Mouse (Mus musculus) liver, adult 2 months (tissue): ENCODE results near the gene Tmem131. TPM values are rescaled to one million over a fixed set of nuclear protein-coding genes. Genes with fewer than 3 reads are reported as not detected.

Experiments used
- DNase-seq: peaks from one replicate; pipeline ENCODE4 v3.0.0-alpha.2; 2011; ENCODE audit warnings: low read depth, low spot score; ENCODE audit errors: extremely low read depth
- H3K27ac ChIP-seq: fragments of 200-500 bp; replicated peaks from 2 replicates; pipeline ENCODE4 v1.5.1; 2012; ENCODE audit warnings: low read depth, mild to moderate bottlenecking, control low read depth, inconsistent platforms, low read length; ENCODE audit not compliant: insufficient read depth
- H3K27me3 ChIP-seq: fragments of 200-500 bp; 2 replicates; pipeline ENCODE4 v1.6.1; 2012; ENCODE audit warnings: mild to moderate bottlenecking, moderate library complexity, low read length, inconsistent platforms; ENCODE audit not compliant: control insufficient read depth, insufficient read depth
- H3K36me3 ChIP-seq: fragments of 200-500 bp; 2 replicates; pipeline ENCODE4 v1.6.1; 2012; ENCODE audit warnings: low read length, inconsistent platforms; ENCODE audit not compliant: control insufficient read depth, insufficient read depth
- H3K4me1 ChIP-seq: fragments of 200-500 bp; 2 replicates; pipeline ENCODE4 v1.6.1; 2011; ENCODE audit warnings: low read length; ENCODE audit not compliant: control insufficient read depth, insufficient read depth
- H3K4me3 ChIP-seq: fragments of 200-500 bp; 2 replicates; pipeline ENCODE4 v1.5.1; 2011; ENCODE audit warnings: low read depth, mild to moderate bottlenecking, control low read depth, low read length, moderate library complexity; ENCODE audit not compliant: insufficient read depth
- H3K79me2 ChIP-seq: fragments of 200-500 bp; 2 replicates; pipeline ENCODE4 v1.6.1; 2012; ENCODE audit warnings: inconsistent platforms, mild to moderate bottlenecking, low read length, moderate library complexity; ENCODE audit not compliant: control insufficient read depth, insufficient read depth
- H3K9ac ChIP-seq: fragments of 200-500 bp; 2 replicates; pipeline ENCODE4 v1.6.1; 2012; ENCODE audit warnings: low read depth, mild to moderate bottlenecking, control low read depth, inconsistent platforms, low read length
- CTCF ChIP-seq: fragments of 200-500 bp; IDR thresholded peaks from 2 replicates; pipeline ENCODE4 v1.5.1; 2011; ENCODE audit warnings: low read depth, low read length, control low read depth
- POLR2A ChIP-seq: fragments of 200-500 bp; IDR thresholded peaks from 2 replicates; pipeline ENCODE4 v1.6.1; 2011; ENCODE audit warnings: low read length, control low read depth; ENCODE audit not compliant: insufficient read depth; ENCODE audit errors: extremely low read depth
- WGBS: fragments of 180-500 bp; shearing (Covaris S2); methylation state at CpG from one replicate; pipeline ENCODE4 v1.1.7; 2018; 5-methylcytosine and 5-hydroxymethylcytosine counted together
- polyA plus RNA-seq: library from polyadenylated mRNA; depleted of rRNA; stranded (reverse); fragments of >200 nt; gene quantifications from 2 replicates; pipeline ENCODE4 v1.2.3, GENCODE M21; 2012
- total RNA-seq: library from RNA; depleted of rRNA; stranded (reverse); fragments of >200 nt; gene quantifications from 2 replicates; pipeline ENCODE4 v1.2.3, GENCODE M21; 2014

The Tmem131 gene
- total and polyA plus RNA-seq, 2 experiments, result 6.3 to 10.2 TPM

- Histone ChIP-seq H3K36me3 (no peaks in the 10 kb centered on the region), H3K79me2 (no peaks in the 10 kb centered on the region), H3K9ac (no peak overlapping the region), H3K27ac (no peak overlapping the region), H3K27me3 (no peaks in the 10 kb centered on the region), H3K4me1 (no peaks in the 10 kb centered on the region), H3K4me3 (no peak overlapping the region)
- TF ChIP-seq POLR2A (no peak), CTCF (no peak)
- no peak for DNase-seq
- 87% methylated on average over 8 of the region's 8 CpGs for WGBS
Observed at GRCm38 (mm10) chr1:36761061-36761460, 182.4 kb downstream of the Tmem131 start.

GRCm38 (mm10) chr1:36760401-36760800 lies 183.1 kb downstream of the Tmem131 start:
- TF ChIP-seq CTCF (no peak), POLR2A (no peak)
- 88% methylated on average over 9 of the region's 9 CpGs for WGBS

GRCm38 (mm10) chr1:36759076-36759475 lies 184.4 kb downstream of the Tmem131 start:
- Histone ChIP-seq H3K4me3 (no peak overlapping the region), H3K9ac (no peak overlapping the region), H3K79me2 (no peaks in the 10 kb centered on the region), H3K27ac (no peak overlapping the region), H3K27me3 (no peaks in the 10 kb centered on the region), H3K4me1 (no peaks in the 10 kb centered on the region), H3K36me3 (no peaks in the 10 kb centered on the region)
- no peak for DNase-seq
- 92% methylated on average over 18 of the region's 18 CpGs for WGBS
- no peak for TF ChIP-seq POLR2A
- no peak for TF ChIP-seq CTCF

More at GRCm38 (mm10) chr1:36760401-36760800, 183.1 kb downstream of the Tmem131 start:
- Histone ChIP-seq H3K27me3 (no peaks in the 10 kb centered on the region), H3K79me2 (no peaks in the 10 kb centered on the region), H3K36me3 (no peaks in the 10 kb centered on the region), H3K4me3 (no peak overlapping the region), H3K27ac (no peak overlapping the region), H3K4me1 (no peaks in the 10 kb centered on the region), H3K9ac (no peak overlapping the region)
- DNase-seq, result no peak

- no peak for DNase-seq
- Histone ChIP-seq H3K27ac (no peak overlapping the region), H3K9ac (no peak overlapping the region), H3K36me3 (no peaks in the 10 kb centered on the region), H3K4me3 (no peak overlapping the region), H3K79me2 (no peaks in the 10 kb centered on the region), H3K4me1 (no peaks in the 10 kb centered on the region), H3K27me3 (no peaks in the 10 kb centered on the region)
- 89% methylated on average over 9 of the region's 9 CpGs for WGBS
- TF ChIP-seq CTCF (no peak), POLR2A (no peak)
Observed at GRCm38 (mm10) chr1:36758553-36758952, 184.9 kb downstream of the Tmem131 start.

GRCm38 (mm10) chr1:36753932-36754675 lies 189.4 kb downstream of the Tmem131 start:
- no peaks in the 10 kb centered on the region for H3K79me2 ChIP-seq
- no peak for DNase-seq
- no peak overlapping the region for H3K9ac ChIP-seq
- no peak overlapping the region for H3K4me3 ChIP-seq
- TF ChIP-seq CTCF (no peak), POLR2A (no peak)
- no peaks in the 10 kb centered on the region for H3K36me3 ChIP-seq
- 57% methylated on average over 6 of the region's 6 CpGs for WGBS
- no peaks in the 10 kb centered on the region for H3K4me1 ChIP-seq
- H3K27me3 ChIP-seq, result no peaks in the 10 kb centered on the region
- no peak overlapping the region for H3K27ac ChIP-seq

GRCm38 (mm10) chr1:36746452-36746851 lies 197.0 kb downstream of the Tmem131 start:
- 48% methylated on average over 15 of the region's 15 CpGs for WGBS
- no peaks in the 10 kb centered on the region for H3K79me2 ChIP-seq
- H3K9ac ChIP-seq, result no peak overlapping the region
- no peak overlapping the region for H3K4me3 ChIP-seq
- H3K4me1 ChIP-seq, result no peaks in the 10 kb centered on the region
- H3K36me3 ChIP-seq, result no peaks in the 10 kb centered on the region
- DNase-seq, result no peak
- H3K27me3 ChIP-seq, result no peaks in the 10 kb centered on the region
- TF ChIP-seq CTCF (peak; percentile 71), POLR2A (no peak)
- H3K27ac ChIP-seq, result no peak overlapping the region
